Mouse (Mus musculus) right cerebral cortex, postnatal 14 days (tissue): ENCODE measurements around the gene Golga3.

Source experiments
- DNase-seq: peaks from one replicate; pipeline ENCODE4 v3.0.0; 2022

The Golga3 gene

DNA sequence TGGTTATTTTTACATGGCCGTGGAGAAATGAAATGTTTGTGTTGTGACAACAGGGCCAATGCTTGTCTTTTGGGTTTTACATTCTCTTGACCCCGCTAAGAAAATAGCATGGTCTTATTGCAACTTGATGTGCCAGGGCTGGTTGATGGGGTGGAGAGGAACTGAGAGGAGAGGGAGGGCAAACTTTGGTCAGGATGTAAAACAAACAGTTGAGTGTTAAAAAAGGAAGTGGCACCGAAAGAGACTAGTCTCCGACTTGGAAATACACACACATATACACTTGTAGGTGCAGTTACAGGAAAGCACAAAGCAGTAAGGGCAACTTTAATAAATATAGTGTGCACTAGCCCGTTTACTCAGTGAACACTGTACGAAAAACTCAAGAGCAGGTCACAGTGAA lies 55.8 kb downstream of the Golga3 start:
- DNase-seq: no peak

DNA sequence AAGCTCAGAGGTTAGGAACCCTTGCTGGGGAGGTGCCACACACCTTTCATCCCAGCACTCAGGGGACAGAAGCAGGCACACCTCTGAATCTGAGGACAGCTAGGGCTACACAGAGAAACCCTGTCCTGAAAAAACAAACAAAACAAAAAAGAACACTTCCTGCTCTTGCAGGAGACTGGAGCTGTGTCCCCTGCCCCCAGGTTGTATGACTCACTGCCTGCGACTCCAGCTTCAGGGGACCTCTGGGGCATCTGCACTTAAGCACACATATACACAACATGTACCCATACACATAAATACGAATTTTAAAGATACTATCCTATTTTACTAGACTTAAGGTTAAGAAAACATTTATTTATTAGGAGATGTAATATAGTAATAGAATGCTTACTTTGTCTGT lies 67.6 kb downstream of the Golga3 start:
- no peak for DNase-seq

DNA sequence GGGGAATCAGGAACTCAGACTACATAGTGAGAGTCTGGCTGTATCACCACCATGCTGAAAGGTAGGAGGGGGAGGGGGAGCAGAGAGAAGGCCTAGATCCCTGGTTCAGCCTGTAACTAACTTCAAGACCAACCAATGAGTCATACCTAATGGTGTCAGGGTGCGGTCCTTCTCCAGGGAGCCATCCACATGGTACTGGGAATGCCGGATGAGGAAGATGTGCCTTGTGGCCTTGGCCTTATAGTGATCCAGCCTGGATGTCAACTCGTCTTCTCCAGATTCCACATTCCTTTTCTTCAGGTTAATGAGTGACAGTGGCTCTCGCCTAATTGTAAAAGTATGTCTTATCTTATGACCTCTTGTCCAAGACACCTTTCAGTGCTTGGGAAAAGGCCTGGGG lies 90.4 kb downstream of the Golga3 start:
- DNase-seq: no peak

DNA sequence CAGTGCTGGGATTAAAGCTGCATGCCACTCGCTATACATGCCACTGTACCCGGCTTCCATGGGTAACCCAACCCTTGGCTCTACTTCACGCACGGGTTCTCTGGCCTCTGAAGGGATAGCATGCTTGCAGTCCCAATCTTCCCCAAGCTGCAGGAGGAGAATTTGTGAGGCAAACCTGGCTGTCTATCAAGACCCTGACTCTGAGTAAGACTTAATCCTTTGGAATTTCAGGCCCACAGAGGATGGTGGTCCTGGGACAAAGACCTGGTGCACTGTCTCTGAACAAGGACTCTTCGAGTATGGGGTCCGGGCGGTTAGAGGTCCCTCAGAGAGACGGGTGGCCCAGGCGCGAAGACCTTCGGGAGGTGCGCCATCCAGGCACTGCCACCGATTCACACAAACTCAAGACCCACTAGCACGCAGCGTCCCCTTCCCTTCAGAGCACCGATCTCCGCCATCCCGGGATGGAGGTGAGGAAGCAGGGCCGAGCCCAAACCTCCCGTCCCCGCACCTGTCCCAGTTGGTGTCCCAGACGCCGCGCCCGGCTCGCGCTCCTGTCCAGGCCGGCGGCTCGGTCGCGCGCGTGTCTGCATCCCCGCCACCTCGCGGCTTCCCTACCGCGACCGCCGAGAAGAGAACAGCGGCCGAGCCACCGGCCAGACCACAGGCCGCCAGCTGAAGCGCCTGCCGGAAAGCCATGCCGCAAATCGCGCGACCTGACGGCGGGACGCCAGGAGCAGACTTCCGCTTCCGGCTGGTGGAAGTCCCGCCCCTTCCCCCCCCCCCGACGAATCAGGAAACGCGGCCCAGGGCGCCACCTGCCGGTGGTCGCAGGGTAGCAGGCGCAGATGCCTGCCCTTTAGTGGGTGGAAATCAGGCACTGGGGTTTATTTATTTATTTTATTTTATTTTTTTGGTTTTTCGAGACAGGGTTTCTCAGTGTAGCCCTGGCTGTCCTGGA lies 92.9 kb downstream of the Golga3 start, which contains the start of gene Pgam5:
TSS of gene Pgam5 (minus strand) at position 773 of the 961 bp plus-strand sequence.
- peak; percentile 96 for DNase-seq

DNA sequence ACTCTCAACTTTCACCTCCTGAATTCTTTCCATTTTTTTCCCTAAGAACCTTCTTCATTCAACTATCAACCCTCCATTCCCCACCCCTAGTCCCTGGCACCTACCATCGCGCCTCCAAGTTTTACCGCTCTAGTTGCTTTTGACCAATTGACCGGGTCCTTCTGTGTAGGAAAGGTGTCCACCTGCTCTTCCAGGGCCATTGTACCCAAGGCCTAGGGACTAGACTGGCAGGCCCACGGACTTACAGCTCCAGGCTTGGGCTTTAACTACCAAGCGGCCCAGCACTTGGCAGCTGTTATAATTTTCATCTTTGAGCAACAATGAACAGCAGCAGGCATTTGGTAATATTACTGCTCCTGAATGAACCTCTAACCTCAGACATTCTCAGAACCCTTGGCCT lies 93.7 kb downstream of the Golga3 start:
- DNase-seq: no peak

DNA sequence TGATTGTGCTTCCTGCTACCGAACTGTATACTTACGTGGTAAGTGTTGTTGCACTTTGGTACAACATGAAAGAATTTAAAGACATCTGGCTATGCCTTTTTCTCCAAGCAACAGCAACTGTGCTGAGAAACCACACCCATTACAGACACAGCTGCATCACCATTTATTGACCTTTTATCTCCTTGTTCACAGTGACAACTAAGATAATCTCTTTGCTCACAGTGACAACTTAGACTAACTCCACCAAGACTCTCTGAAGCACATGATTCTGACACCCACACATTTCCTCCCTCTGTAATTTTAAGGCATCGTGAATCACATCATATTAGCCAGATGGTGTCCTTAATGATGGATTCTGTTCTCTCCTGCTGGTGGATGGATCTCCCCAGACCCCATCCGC lies 97.6 kb downstream of the Golga3 start:
- DNase-seq: no peak

DNA sequence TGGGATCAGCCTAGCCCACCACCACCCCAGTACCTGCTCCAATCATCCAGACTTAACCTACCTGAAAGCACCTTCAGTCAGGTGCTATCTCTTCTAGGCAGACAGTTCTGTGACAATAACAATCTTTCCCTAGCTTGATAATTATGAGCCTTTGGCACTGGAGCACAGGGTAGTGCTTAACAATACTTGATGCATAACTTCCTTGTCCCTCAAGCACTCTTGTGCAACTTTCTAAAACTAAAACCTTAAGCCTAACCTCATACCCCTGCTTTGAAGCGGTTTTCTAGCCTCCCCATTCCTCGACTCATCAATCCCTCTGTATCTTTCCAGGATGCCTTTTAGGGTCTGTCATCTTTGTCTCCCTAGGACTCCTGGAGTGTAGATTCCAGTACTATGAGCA lies 98.3 kb downstream of the Golga3 start:
- DNase-seq: no peak
